ENCODE assay signal across 11 mouse cellular contexts in genomic region chr13:91038034-91038433, GRCm38 (mm10).
"Had no signal": no experiment of that assay in that cellular context is flagged by ENCODE, and none has a peak within 500 bp of the region (broad histone marks: within the 10 kb centered on the region; RNA-seq: fewer than 3 reads in every experiment).

No protein-coding gene starts in this region.

- ATAC-seq: liver, postnatal 0 days; lung, postnatal 0 days; midbrain, embryonic 13.5 days; midbrain, embryonic 16.5 days had no signal

- DNase-seq: kidney, postnatal 10 days; kidney, postnatal 4 days; left cerebral cortex, postnatal 4 days; liver, postnatal 0 days; lung, embryonic 14.5 days; right cerebral cortex, adult 18-20 months; thymus, adult 18-20 months; thymus, postnatal 36 days had no signal
